Mouse (Mus musculus) lung, postnatal 0 days (tissue): ENCODE results near the gene Mxd1. TPM values are rescaled to one million over a fixed set of nuclear protein-coding genes. Genes with fewer than 3 reads are reported as not detected.

ENCODE experiments used
- ATAC-seq: fragments of 200-750 bp; cut with Nextera tagmentation; 2 replicates; pipeline ENCODE4 v1.8.0; 2017; ENCODE audit warnings: moderate library complexity
- DNase-seq: peaks from one replicate; pipeline ENCODE4 v3.0.0-alpha.2; 2016; ENCODE audit warnings: low spot score
- H3K27ac ChIP-seq: fragments of 300-500 bp; sonication (generic); 2 replicates; pipeline ENCODE4 v1.5.1; 2014; ENCODE audit warnings: antibody characterized with exemption, mild to moderate bottlenecking, low read length, mixed read lengths
- H3K27me3 ChIP-seq: fragments of 300-500 bp; sonication (generic); replicated peaks from 2 replicates; pipeline ENCODE4 v1.6.1; 2014; ENCODE audit warnings: low read length, mixed read lengths; ENCODE audit not compliant: insufficient read depth
- H3K36me3 ChIP-seq: fragments of 300-500 bp; sonication (generic); 2 replicates; pipeline ENCODE4 v1.6.1; 2014; ENCODE audit warnings: low read length, mixed read lengths; ENCODE audit not compliant: insufficient read depth
- H3K4me1 ChIP-seq: fragments of 300-500 bp; sonication (generic); 2 replicates; pipeline ENCODE4 v1.6.1; 2014; ENCODE audit warnings: antibody characterized with exemption, low read depth, low read length, mixed read lengths; ENCODE audit not compliant: insufficient read depth
- H3K4me2 ChIP-seq: fragments of 300-500 bp; sonication (generic); replicated peaks from 2 replicates; pipeline ENCODE4 v1.6.1; 2014; ENCODE audit warnings: low read depth, mild to moderate bottlenecking, low read length, moderate library complexity, mixed read lengths
- H3K4me3 ChIP-seq: fragments of 300-500 bp; sonication (generic); 2 replicates; pipeline ENCODE4 v1.5.1; 2014; ENCODE audit warnings: low read depth, low read length
- H3K9ac ChIP-seq: fragments of 300-500 bp; sonication (generic); replicated peaks from 2 replicates; pipeline ENCODE4 v1.6.1; 2014; ENCODE audit warnings: low read depth, mild to moderate bottlenecking
- H3K9me3 ChIP-seq: fragments of 300-500 bp; sonication (generic); 2 replicates; pipeline ENCODE4 v1.6.1; 2016; ENCODE audit warnings: low read length, mixed read lengths
- CTCF ChIP-seq: IDR thresholded peaks from 2 replicates; pipeline ENCODE4 v1.5.1; 2016; ENCODE audit warnings: antibody characterized with exemption, mild to moderate bottlenecking
- EP300 ChIP-seq: IDR thresholded peaks from 2 replicates; pipeline ENCODE4 v1.6.1; 2016; ENCODE audit warnings: antibody characterized with exemption, mild to moderate bottlenecking, control low read depth
- WGBS: fragments of 180-500 bp; shearing (Covaris S2); extraction: QIAGEN DNeasy Blood & Tissue Kit; methylation state at CpG from one replicate; pipeline ENCODE4 v1.1.7; 2014; 5-methylcytosine and 5-hydroxymethylcytosine counted together
- polyA plus RNA-seq: library from polyadenylated mRNA; unstranded; fragments of >200 nt; fragmentation: Nextera tagmentation; extraction: Ambion mirVana; gene quantifications from 2 replicates; pipeline ENCODE4 v1.2.1, GENCODE M21; 2015

The Mxd1 gene
- polyA plus RNA-seq, 1 experiment from 2014 or later = 16.4 TPM

DNA sequence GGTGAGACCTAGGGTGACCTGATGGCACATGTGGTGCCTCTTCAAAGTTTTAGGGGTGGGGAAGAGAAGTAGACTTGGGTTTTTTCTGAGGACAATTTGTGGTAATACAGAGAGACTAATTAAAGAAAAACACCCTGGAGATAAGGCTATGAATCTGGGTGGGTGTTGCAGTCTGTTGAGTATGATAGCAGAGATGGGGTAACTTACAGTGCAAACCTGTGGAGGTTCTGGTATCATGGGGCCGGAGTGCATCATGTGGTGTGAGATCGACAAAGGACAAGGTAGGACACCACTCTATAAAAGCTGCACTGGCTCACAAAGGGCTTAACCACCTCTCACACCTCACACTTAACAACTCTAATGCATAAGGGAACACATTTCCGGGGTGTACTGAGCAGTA, 20.7 kb upstream of the Mxd1 start:
- Histone ChIP-seq H3K4me2 (no peak overlapping the region), H3K4me1 (no peaks in the 10 kb centered on the region), H3K27me3 (no peaks in the 10 kb centered on the region), H3K27ac (no peak overlapping the region), H3K9me3 (no peaks in the 10 kb centered on the region), H3K4me3 (no peak overlapping the region), H3K9ac (no peak overlapping the region), H3K36me3 (0 out of 2 replicates have a peak, but pooled peaks cover 7% of the 10 kb centered on the region)
- no peak for TF ChIP-seq CTCF
- TF ChIP-seq EP300 = no peak
- ATAC-seq (no peak), DNase-seq (no peak)
- WGBS = 86% methylated on average over 3 of the region's 3 CpGs

DNA sequence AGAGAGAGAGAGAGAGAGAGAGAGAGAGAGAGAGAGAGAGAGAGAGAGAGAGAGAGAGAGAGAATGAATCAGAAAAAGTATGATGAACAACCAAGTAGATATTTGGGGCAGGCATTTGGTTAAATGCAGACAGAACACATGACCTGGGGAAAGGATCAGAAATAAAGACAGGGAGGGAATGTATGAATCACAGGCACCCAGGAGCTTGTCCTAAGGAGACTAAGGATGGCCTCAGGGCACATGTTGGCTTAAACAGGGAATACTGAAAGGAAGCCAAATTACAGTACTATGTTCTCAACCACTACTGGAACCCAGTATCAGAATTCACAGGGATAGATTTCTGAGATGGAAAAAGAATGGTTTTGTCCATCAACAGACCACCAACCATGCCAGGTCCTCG, 18.0 kb upstream of the Mxd1 start:
- ATAC-seq (no peak), DNase-seq (no peak)
- H3K4me3 ChIP-seq = no peak overlapping the region
- no peak overlapping the region for H3K27ac ChIP-seq
- no peak overlapping the region for H3K9ac ChIP-seq
- peaks cover 10% of the 10 kb centered on the region; the same call in 1 of the 2 replicates for H3K36me3 ChIP-seq
- peaks cover 2% of the 10 kb centered on the region; the same call in 1 of the 2 replicates for H3K4me1 ChIP-seq
- no peak for TF ChIP-seq CTCF
- no peak for TF ChIP-seq EP300
- H3K4me2 ChIP-seq = no peak overlapping the region
- 64% methylated on average over 1 of the region's 1 CpGs for WGBS
- no peaks in the 10 kb centered on the region for H3K9me3 ChIP-seq
- H3K27me3 ChIP-seq = no peaks in the 10 kb centered on the region

- H3K27ac ChIP-seq = peak overlapping the region; percentile 74
- peak overlapping the region; percentile 86 for H3K4me3 ChIP-seq
- TF ChIP-seq EP300 (no peak), CTCF (no peak)
- peak overlapping the region; percentile 88 for H3K9ac ChIP-seq
- WGBS = 39% methylated on average over 12 of the region's 12 CpGs
- no peak for DNase-seq
- peaks cover 24% of the 10 kb centered on the region; the same call in 1 of the 2 replicates for H3K36me3 ChIP-seq
- peak overlapping the region; percentile 76 for H3K4me2 ChIP-seq
- peaks cover 2% of the 10 kb centered on the region; the same call in 1 of the 2 replicates for H3K4me1 ChIP-seq
- no peaks in the 10 kb centered on the region for H3K27me3 ChIP-seq
- no peaks in the 10 kb centered on the region for H3K9me3 ChIP-seq
- ATAC-seq = no peak
Observed at GRCm38 (mm10) chr6:86684655-86685011, 15.7 kb upstream of the Mxd1 start.

GRCm38 (mm10) chr6:86683872-86684654, 15.1 kb upstream of the Mxd1 start, which contains the start of gene Snrnp27:
Gene Snrnp27, minus strand, starts transcription at chr6:86684522.
- Histone ChIP-seq H3K9me3 (no peaks in the 10 kb centered on the region), H3K4me3 (peak within 1 kb of the TSS; percentile 86), H3K27ac (peak within 1 kb of the TSS; percentile 74), H3K4me2 (peak within 1 kb of the TSS; percentile 76), H3K27me3 (no peaks in the 10 kb centered on the region), H3K36me3 (peaks cover 24% of the 10 kb centered on the region; the same call in 1 of the 2 replicates), H3K9ac (peak within 1 kb of the TSS; percentile 88), H3K4me1 (peaks cover 2% of the 10 kb centered on the region; the same call in 1 of the 2 replicates)
- WGBS = 2% methylated on average over 36 of the region's 36 CpGs
- peak; percentile 95 for DNase-seq
- TF ChIP-seq EP300 = peak; percentile 59
- no peak for TF ChIP-seq CTCF
- peak; percentile 95 for ATAC-seq

DNA sequence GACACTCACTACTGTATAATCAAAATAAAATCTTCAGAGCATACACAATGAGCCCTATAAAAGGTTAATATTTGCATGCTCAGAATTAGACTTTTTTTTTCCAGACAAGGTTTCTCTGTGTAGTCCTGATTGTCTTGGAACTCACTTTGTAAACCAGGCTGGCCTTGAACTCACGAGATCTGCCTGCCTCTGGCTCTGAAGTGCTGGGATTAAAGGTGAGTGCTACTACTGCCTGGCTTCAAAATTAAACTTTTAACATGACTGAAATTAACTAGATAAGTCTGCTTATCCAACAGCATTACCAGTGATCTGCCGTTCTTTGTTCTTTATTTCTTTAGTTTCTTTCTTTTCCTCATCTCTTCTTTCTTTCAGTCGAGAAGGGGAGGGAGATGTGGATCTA, 12.3 kb upstream of the Mxd1 start:
- ATAC-seq (no peak), DNase-seq (no peak)
- 89% methylated on average over 3 of the region's 3 CpGs for WGBS
- Histone ChIP-seq H3K9me3 (no peaks in the 10 kb centered on the region), H3K9ac (no peak overlapping the region), H3K27ac (no peak overlapping the region), H3K27me3 (no peaks in the 10 kb centered on the region), H3K36me3 (peaks cover 36% of the 10 kb centered on the region; the same call in 1 of the 2 replicates), H3K4me2 (no peak overlapping the region), H3K4me3 (no peak overlapping the region), H3K4me1 (peaks cover 2% of the 10 kb centered on the region; the same call in 1 of the 2 replicates)
- TF ChIP-seq CTCF = no peak
- TF ChIP-seq EP300 = no peak

GRCm38 (mm10) chr6:86678341-86678740, 9.4 kb upstream of the Mxd1 start:
- DNase-seq = no peak
- TF ChIP-seq CTCF (no peak), EP300 (no peak)
- Histone ChIP-seq H3K4me2 (no peak overlapping the region), H3K9me3 (no peaks in the 10 kb centered on the region), H3K4me3 (no peak overlapping the region), H3K27ac (no peak overlapping the region), H3K27me3 (no peaks in the 10 kb centered on the region), H3K9ac (no peak overlapping the region), H3K4me1 (no peaks in the 10 kb centered on the region), H3K36me3 (peaks cover 36% of the 10 kb centered on the region; the same call in 1 of the 2 replicates)
- WGBS = 89% methylated on average over 6 of the region's 6 CpGs
- no peak for ATAC-seq
